Mouse (Mus musculus) lung, adult 2 months (tissue): ENCODE measurements at regions not wholly inside any gene's neighbourhood (a gene's known extent, or its start where the extent isn't known, plus 50 kb on each side); places are given as distances from the start of the nearest gene placed in this dataset.

Experiments used
- DNase-seq: peaks from one replicate; pipeline ENCODE4 v3.0.0; 2022
- H3K4me1 ChIP-seq: fragments of 200-500 bp; 2 replicates; pipeline ENCODE4 v1.6.1; 2011; ENCODE audit warnings: low read length; ENCODE audit not compliant: control insufficient read depth, insufficient read depth
- H3K4me3 ChIP-seq: fragments of 200-500 bp; replicated peaks from 2 replicates; pipeline ENCODE3; 2011; ENCODE audit warnings: low read depth, mild to moderate bottlenecking, control low read depth, low read length; ENCODE audit errors: extremely low read depth
- CTCF ChIP-seq: fragments of 200-500 bp; IDR thresholded peaks from 2 replicates; pipeline ENCODE4 v1.5.1; 2011; ENCODE audit warnings: mild to moderate bottlenecking, low read length, control low read depth; ENCODE audit not compliant: insufficient read depth
- POLR2A ChIP-seq: fragments of 200-500 bp; IDR thresholded peaks from 2 replicates; pipeline ENCODE4 v1.6.1; 2011; ENCODE audit warnings: low read depth, mild to moderate bottlenecking, control low read depth, low read length, borderline replicate concordance; ENCODE audit errors: extremely low read depth
- WGBS: fragments of 180-500 bp; shearing (Covaris S2); methylation state at CpG from one replicate; pipeline ENCODE4 v1.1.7; 2018; 5-methylcytosine and 5-hydroxymethylcytosine counted together

- DNase-seq, result no peak
- no peak overlapping the region for H3K4me3 ChIP-seq
Observed at GRCm38 (mm10) chr10:119146342-119146741, 93.5 kb downstream of the Cand1 start.

DNA sequence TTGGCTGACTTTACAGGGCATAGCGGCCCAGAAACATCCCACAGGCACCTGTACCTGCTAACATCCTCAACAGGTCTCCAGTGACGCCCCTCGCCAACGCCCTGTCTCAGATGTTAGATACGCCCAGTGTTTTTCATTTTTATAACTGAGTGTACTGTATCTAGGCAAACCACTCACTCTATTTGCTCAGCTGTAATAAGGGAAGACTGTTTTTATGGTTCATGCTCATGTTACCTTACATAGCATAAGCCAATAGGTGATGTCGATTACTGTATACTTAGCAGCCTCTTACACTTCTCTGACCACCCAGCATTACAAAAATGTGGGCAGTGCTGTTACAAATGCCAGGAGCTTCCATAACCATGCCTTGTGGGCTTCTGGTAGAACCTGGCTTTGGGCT lies 97.0 kb downstream of the Cand1 start:
- 76% methylated on average over 6 of the region's 6 CpGs for WGBS

More at GRCm38 (mm10) chr10:119146342-119146741, 93.5 kb downstream of the Cand1 start:
- H3K4me1 ChIP-seq, result no peaks in the 10 kb centered on the region
- no peak for TF ChIP-seq POLR2A
- no peak for TF ChIP-seq CTCF
- 31% methylated on average over 6 of the region's 6 CpGs for WGBS

GRCm38 (mm10) chr10:119142307-119142706 lies 97.5 kb downstream of the Cand1 start:
- no peaks in the 10 kb centered on the region for H3K4me1 ChIP-seq
- no peak overlapping the region for H3K4me3 ChIP-seq
- WGBS, result 38% methylated on average over 5 of the region's 5 CpGs
- no peak for TF ChIP-seq CTCF
- TF ChIP-seq POLR2A, result no peak
- no peak for DNase-seq

More for the DNA sequence above, 97.0 kb downstream of the Cand1 start:
- no peak overlapping the region for H3K4me3 ChIP-seq
- TF ChIP-seq CTCF (no peak), POLR2A (no peak)
- no peak for DNase-seq
- H3K4me1 ChIP-seq, result no peaks in the 10 kb centered on the region

DNA sequence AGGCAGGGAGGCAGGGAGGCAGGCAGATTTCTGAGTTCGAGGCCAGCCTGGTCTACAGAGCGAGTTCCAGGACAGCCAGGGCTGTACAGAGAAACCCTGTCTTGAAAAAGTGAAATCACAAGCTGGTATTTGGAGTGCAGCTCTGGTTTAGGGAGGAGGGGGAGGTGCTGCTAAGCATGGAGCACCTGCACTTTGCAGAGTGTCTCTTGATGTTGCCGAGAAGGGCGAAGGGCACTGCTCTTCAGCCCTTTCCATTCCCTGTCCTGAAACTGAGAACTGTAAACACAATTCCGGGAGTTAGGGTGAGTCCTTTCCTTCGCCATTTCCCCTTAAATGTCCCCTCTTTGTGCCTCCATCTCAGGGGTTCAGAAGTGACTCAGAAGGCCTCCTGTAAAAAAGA lies 101.6 kb downstream of the Cand1 start:
- H3K4me1 ChIP-seq, result no peaks in the 10 kb centered on the region
- no peak overlapping the region for H3K4me3 ChIP-seq
- 48% methylated on average over 6 of the region's 6 CpGs for whole genome bisulfite sequencing
- DNase-seq, result no peak
- TF ChIP-seq CTCF, result no peak
- no peak for TF ChIP-seq POLR2A

GRCm38 (mm10) chr10:119135489-119135924 lies 104.3 kb downstream of the Cand1 start:
- DNase-seq, result no peak
- no peaks in the 10 kb centered on the region for H3K4me1 ChIP-seq
- TF ChIP-seq POLR2A, result no peak
- no peak for TF ChIP-seq CTCF
- WGBS, result 42% methylated on average over 11 of the region's 11 CpGs
- no peak overlapping the region for H3K4me3 ChIP-seq

- WGBS, result 48% methylated on average over 10 of the region's 10 CpGs
- H3K4me1 ChIP-seq, result no peaks in the 10 kb centered on the region
- H3K4me3 ChIP-seq, result no peak overlapping the region
- DNase-seq, result no peak
- TF ChIP-seq POLR2A, result no peak
- no peak for TF ChIP-seq CTCF
Observed at GRCm38 (mm10) chr10:119134797-119135488, 104.9 kb downstream of the Cand1 start.

DNA sequence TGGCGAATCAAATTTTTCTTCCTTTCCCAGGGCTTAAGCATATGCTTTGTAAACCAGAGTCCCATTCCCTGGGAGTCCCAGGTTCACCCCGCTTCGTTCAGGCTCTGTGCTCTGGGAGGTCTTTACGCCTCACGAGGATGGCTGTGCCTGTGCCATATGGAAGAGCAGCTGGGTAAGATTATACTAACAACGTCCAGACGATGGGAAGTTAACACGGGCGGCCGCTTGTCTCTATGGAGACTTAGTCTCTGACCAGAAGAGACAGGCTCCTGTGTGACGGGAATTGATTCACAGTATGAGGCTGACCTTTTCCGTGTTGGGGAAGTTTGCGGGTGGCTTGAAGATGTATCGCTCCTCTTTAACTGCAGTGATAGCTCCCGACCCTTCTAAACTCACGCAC lies 107.9 kb downstream of the Cand1 start:
- no peak overlapping the region for H3K4me3 ChIP-seq
- 45% methylated on average over 16 of the region's 16 CpGs for WGBS
- no peak for DNase-seq
- no peaks in the 10 kb centered on the region for H3K4me1 ChIP-seq
- TF ChIP-seq CTCF, result no peak
- TF ChIP-seq POLR2A, result no peak

GRCm38 (mm10) chr10:119130676-119131075 lies 109.2 kb downstream of the Cand1 start:
- Histone ChIP-seq H3K4me1 (no peaks in the 10 kb centered on the region), H3K4me3 (no peak overlapping the region)
- no peak for TF ChIP-seq POLR2A
- TF ChIP-seq CTCF, result no peak
- DNase-seq, result no peak
- WGBS, result 87% methylated on average over 6 of the region's 6 CpGs

GRCm38 (mm10) chr10:119128035-119128434 lies 111.8 kb downstream of the Cand1 start:
- Histone ChIP-seq H3K4me1 (no peaks in the 10 kb centered on the region), H3K4me3 (no peak overlapping the region)
- TF ChIP-seq POLR2A (no peak), CTCF (no peak)
- no peak for DNase-seq
- WGBS, result 92% methylated on average over 3 of the region's 3 CpGs

DNA sequence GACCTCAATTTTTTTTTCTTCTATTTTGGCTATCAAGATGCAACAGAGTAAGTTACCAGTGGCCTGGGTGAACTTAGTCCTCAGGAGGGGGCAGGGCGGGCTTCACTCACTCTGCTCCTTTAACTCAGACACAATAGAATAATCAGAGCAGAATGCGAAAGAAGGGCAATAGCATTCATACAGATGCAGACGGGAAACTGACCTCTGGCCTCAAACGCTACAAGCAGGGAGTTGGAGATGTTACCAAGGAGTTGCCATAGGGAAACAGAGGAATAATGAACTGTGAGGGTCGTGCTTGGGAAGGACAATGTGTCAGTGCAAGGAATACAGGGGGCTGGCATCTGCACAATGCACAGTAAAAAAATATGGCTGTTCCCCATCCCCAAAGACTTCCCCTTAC lies 116.3 kb downstream of the Cand1 start:
- Histone ChIP-seq H3K4me1 (no peaks in the 10 kb centered on the region), H3K4me3 (no peak overlapping the region)
- TF ChIP-seq POLR2A (no peak), CTCF (no peak)
- WGBS, result 75% methylated on average over 5 of the region's 5 CpGs
- no peak for DNase-seq
